Mouse (Mus musculus) regulatory T cell (primary cell): Measurements from ENCODE around the gene Clcnkb.

Source experiments
- in situ Hi-C: fragments of 300-600 bp; cut with MboI, MseI; formaldehyde crosslinking; loops from one replicate; pipeline ENCODE4 v1.15.1; 2025; ENCODE audit warnings: high pct_unique_total_duplicates

Gene Clcnkb

GRCm38 (mm10) chr4:141406516-141407299, 9.1 kb downstream of the Clcnkb start:
- in situ Hi-C loops, result loop anchor here (5.0 kb wide), 2 partner anchors 41 to 166 kb away; no protein-coding TSS in a partner anchor

- in situ Hi-C loops, result loop anchor here (5.0 kb wide), 2 partner anchors 42 to 167 kb away; no protein-coding TSS in a partner anchor
These were observed 10.5 kb downstream of the Clcnkb start for GRCm38 (mm10) chr4:141405314-141405622.

GRCm38 (mm10) chr4:141404518-141405313, 11.1 kb downstream of the Clcnkb start:
- in situ Hi-C loops, result loop anchor here (5.0 kb wide), 2 partner anchors 43 to 168 kb away; no protein-coding TSS in a partner anchor

GRCm38 (mm10) chr4:141400171-141400570, 15.6 kb downstream of the Clcnkb start:
- in situ Hi-C loops, result no loop called here

GRCm38 (mm10) chr4:141398545-141398944, 17.3 kb downstream of the Clcnkb start, which contains the start of gene Clcnka:
Clcnka (minus strand) TSS chr4:141398724.
- in situ Hi-C loops, result no loop called here

GRCm38 (mm10) chr4:141397861-141398260, 18.0 kb downstream of the Clcnkb start:
- in situ Hi-C loops, result no loop called here

- in situ Hi-C loops, result no loop called here
These were observed 21.1 kb downstream of the Clcnkb start for GRCm38 (mm10) chr4:141394751-141395150.

GRCm38 (mm10) chr4:141391293-141391692, 24.5 kb downstream of the Clcnkb start:
- in situ Hi-C loops, result no loop called here

- in situ Hi-C loops, result no loop called here
These were observed 26.3 kb downstream of the Clcnkb start for GRCm38 (mm10) chr4:141389366-141390150.

GRCm38 (mm10) chr4:141387933-141388332, 27.9 kb downstream of the Clcnkb start:
- in situ Hi-C loops, result no loop called here

GRCm38 (mm10) chr4:141387093-141387784, 28.6 kb downstream of the Clcnkb start:
- in situ Hi-C loops, result no loop called here

GRCm38 (mm10) chr4:141386150-141386549, 29.7 kb downstream of the Clcnkb start:
- in situ Hi-C loops, result no loop called here

- in situ Hi-C loops, result no loop called here
These were observed 30.5 kb downstream of the Clcnkb start for GRCm38 (mm10) chr4:141385275-141385674.

- in situ Hi-C loops, result no loop called here
These were observed 33.4 kb downstream of the Clcnkb start for GRCm38 (mm10) chr4:141382406-141382805.

- in situ Hi-C loops, result no loop called here
These were observed 36.1 kb downstream of the Clcnkb start for GRCm38 (mm10) chr4:141379674-141380073.

GRCm38 (mm10) chr4:141372426-141372825, 43.4 kb downstream of the Clcnkb start:
- in situ Hi-C loops, result no loop called here

- in situ Hi-C loops, result no loop called here
These were observed 47.6 kb downstream of the Clcnkb start, which contains the start of gene Fam131c for GRCm38 (mm10) chr4:141367997-141368791. Fam131c (plus strand) TSS chr4:141368220.

GRCm38 (mm10) chr4:141365876-141366275, 49.9 kb downstream of the Clcnkb start:
- in situ Hi-C loops, result no loop called here

- in situ Hi-C loops, result no loop called here
These were observed 50.7 kb downstream of the Clcnkb start for GRCm38 (mm10) chr4:141365126-141365525.

GRCm38 (mm10) chr4:141362937-141363548, 52.8 kb downstream of the Clcnkb start:
- in situ Hi-C loops, result loop anchor here (5.0 kb wide), 1 partner anchor 86 kb away; no protein-coding TSS in a partner anchor
